Mouse (Mus musculus) adrenal gland, postnatal 4 days (tissue): ENCODE results near the gene Myo18b. TPM values are rescaled to one million over a fixed set of nuclear protein-coding genes. Genes with fewer than 3 reads are reported as not detected.

Source experiments
- DNase-seq, 2 experiments: peaks; one replicate each; pipeline ENCODE4 v3.0.0; 2021 to 2022; ENCODE audit warnings: low spot score in 2 of 2, mixed read lengths in 2 of 2
- total RNA-seq, 2 experiments: library from RNA; stranded (reverse); gene quantifications; 2 replicates each; pipeline ENCODE4 v1.2.3; 2021

Gene Myo18b
- total RNA-seq, 2 experiments from 2014 or later, result 2.4 to 6.6 TPM

DNA sequence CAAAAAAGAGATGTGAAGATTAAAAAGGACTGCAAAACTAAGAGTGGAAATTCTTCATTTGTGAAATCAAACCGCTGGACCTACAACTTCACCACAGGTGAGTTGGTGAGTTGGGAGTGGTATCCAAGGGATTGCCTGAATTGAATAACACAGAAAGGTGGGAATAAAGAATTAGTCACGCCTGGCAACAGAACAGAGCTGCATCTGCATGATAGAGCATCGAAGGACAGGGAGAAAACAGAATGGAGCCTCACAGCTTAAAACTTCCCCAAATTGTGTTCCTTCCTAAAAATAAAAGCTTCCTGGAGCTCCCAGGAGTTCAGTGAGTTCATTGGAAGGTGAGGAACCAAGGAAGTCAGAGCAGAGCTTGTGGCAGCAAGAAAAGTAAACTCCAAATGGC lies 73.7 kb downstream of the Myo18b start:
- no peak for DNase-seq

DNA sequence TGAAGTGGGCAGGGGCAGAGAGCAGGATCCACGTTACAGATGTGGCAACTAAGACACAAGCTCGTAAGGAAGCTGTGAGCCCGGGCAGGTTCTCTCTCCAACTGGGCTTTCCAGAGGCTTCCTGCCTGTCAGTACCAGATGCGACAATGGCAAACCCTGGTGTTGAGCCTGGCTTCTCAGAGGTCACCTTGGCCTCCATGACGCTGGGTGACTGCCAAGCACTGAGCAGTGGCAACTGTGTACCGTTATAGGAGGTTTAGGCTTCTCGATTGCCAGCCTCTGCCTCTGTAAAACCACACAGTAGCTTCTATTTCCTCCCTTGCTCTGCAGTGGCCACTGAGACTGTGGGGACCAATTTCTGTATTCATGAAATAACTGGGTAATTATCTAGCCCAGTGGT lies 81.1 kb downstream of the Myo18b start:
- no peak for DNase-seq

DNA sequence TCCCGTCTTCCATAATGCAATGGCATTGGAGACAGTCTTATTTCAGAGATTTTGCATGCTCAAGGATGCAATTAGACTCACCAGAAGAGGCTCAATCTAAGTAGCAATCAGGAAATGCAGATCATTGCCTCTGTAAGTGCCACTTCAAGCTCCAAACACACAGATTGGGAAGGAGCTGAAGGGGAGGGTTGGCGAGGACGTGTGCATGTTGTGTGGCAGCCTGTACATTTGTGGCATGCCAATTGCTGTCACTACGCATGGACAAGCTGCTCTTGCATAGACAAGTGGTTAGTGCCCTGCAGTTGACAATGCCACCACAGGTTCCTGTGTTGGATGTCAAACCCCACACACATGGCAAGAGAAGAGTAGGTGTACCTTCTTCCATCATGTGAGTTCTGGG lies 88.5 kb downstream of the Myo18b start:
- no peak for DNase-seq

DNA sequence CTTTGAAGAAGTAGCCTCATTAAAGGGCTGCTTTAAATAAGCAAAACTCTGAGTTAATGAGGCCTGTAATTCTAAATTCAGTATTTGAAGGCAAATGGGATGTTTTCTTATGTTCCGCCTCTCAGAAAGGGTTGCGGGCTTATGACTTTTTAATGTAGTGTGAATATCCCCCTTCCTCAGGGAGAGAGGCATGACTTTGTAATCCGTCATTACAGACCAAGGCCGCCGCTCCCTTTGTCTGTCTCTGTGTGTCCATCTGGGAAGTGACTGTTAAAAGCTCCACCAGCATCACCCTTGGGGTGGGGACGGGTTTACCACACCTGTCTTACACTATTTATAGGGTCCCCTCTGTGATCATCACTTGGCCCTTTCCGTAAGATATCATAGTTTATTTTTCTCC lies 100.1 kb downstream of the Myo18b start:
- DNase-seq, result no peak

DNA sequence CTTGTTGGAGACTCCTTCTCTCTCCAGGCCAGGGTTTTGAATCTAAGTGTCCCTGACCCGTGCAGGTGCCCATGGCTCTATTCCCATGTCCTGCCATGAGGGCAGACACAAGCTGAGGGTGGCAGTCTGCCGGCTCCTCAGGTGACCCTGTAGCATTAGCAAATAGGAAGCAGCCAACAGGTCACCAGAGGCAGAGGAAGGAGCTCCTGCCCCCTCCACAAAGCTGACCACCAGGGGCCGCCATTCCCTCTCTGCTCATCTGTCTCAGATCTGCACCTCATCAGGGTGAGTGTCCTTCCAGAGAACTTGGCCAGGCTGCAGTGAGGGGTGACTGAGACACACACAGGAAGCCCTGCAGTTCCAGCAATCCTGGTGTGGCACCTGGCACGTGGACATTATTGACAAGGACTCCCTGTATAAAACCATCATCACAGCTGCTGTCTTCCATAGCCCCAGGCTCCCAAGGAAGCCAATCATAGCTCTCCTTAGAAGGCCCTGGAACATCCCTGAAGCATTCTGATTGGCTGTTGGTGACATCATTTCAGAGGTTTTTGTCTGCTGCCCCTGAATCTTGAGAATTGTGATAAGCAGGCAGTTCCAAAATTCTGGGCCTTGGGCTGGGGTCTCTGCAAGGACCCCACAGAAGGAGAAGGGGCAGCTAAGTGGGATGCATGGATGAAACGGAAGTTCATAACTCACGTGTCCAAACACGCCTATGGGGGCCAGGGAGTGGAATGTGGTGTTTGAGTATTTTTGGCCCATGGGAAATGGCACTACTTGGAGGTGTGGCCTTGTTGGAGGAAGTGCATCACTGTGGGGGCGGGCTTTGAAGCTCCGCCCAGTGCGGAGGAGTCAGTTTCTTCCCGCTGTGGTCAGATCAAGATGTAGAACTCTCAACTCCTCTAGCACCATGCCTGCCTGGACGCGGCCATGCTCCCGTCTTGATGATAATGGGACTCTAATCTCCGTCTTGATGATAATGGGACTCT lies 104.1 kb downstream of the Myo18b start:
- DNase-seq, result no peak

DNA sequence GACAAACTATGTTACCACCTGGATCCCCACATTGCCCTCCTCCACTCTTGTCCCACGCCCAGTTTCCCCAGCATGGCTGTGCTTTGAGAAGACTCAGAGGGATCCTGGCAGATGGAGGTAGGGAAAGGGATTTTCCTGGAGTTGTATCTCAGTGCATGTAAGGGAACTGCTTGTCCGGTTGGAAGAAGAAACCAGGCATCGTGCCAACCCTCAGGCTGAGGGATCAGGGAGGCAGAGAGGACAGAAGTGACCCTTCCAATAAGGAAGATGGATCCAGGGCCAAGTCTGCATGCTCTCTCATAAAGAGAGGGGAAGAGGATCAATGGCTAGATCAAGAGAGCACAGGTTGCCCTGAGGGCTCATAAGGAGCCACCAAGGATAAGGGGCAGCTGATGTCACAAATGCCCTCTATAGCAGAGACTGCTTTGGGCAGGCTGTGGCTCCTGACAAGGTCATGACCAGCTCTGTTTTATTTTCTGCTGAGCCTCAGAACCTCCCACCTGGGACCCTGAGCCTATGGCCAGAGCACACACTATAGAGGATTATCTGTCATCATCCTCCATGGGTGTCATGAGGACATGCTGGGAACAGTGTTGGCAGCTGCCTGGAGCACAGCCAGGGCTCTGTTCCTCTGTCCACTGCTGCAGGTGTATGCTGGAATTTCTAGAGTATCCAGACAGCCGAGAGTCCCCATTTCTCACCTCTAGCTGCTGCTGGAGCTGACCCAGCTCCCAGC lies 105.6 kb downstream of the Myo18b start:
- no peak for DNase-seq

DNA sequence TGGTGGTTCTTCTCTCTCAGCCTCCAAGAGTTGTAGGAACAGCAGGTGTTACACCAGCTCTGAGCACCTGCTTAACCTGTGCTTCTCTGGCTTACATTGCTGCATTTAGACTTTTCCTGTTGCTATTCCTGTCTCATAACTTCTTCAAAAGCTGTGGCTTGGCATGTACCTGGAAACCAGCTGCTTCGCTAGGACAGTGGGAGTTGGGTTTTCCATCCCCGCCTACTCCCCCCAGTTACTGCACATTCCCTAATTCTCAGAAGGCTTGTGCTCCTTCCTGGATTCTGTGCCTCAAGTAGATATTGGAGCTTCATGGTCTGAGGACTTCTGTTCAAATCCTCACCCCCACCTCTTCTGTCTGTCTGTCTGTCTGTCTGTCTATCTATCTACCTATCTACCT lies 107.7 kb downstream of the Myo18b start:
- no peak for DNase-seq

DNA sequence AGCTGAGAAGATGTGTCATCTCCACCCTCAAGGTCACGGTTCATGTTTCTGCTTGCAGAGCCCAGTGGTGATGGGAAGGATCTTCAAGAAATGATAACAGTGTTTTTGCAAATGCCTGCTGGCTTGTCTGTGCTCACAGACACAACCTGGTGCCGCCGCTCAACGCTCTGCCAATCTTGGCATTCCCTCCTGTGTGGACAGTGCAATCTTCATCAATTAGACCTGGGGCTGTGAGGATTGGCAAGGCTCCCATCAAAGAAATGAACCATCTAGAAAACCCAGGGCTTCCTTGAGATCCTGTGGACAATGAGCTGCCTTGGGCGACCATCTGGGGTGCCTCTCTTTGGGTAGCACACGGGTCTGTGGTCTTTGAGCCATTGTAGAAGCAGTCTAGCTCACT lies 109.4 kb downstream of the Myo18b start:
- DNase-seq, result no peak

DNA sequence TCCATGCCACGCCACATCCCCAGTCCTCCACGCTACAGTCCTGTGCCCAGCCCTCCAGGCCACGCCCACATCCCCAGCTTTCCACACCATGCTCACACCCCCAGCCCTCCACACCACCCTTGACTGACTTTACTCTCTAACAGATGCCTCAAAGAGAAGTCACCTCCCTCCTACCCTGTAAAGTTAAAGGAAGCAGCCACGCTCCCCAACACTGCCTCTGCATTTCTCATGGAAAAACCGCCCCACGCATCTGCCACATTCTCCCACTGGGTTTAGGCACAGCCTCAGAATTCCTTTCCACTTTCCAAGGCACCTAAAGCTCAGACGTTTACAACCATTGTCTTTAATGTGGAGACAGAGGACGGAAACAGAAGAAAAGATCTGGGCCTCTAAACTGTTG lies 110.1 kb downstream of the Myo18b start:
- no peak for DNase-seq

DNA sequence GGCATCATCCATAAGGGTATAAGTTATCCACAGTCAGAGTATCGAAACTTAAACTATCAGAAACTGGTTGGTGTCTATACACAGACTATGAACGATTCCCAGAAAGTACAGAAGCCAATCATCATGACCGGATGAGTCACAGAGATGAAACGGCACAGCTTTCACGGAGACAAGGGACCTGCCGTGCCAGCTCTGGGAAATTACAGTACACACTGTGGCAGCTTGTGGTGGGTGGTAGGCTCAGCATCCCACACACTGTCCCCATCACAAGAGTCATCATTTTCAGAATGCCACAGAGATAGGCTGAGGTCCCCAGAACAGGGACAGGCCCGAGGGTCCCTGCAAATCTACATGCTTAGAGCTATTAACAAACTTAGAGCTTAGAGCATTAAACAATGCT lies 114.4 kb downstream of the Myo18b start:
- no peak for DNase-seq

DNA sequence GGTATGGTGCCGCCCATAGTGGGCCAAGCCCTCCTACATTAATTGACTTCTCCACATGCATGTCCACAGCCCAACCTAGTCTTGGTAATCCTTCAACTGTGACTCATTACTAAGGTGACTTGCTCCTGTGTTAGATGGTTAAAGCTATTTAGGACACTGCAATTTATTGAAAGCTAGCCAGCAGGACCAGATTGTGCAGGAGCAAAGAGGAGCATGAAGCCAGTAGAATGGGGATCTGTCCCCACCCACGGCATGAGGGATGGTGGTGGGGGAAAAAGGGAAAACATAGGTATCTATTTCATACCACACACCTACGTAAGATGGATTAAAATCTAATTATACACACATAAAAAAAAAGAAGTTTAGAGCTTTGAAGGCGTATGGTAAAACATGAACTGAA lies 114.9 kb downstream of the Myo18b start:
- no peak for DNase-seq

DNA sequence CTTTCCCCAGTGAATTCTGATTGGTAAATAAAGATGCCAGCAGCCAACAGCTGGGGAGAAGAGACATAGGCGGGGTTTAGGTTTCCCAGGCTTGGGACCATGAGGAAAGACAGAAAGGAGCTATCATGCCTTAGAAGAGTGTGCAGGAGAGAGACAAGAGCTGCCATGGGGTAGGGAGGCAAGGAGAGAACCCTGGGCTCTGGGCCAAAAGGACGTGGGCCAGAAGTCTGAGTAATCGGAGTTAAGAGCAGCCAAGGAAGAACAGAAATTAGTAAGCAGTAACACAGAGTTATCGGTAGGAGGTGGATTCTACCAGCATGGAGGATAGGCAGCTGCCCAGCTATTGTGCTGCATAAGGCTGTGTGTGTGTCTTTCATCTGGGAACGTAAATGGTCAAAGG lies 115.8 kb downstream of the Myo18b start:
- DNase-seq, result peak in 1 of 2 experiments; percentile 17

DNA sequence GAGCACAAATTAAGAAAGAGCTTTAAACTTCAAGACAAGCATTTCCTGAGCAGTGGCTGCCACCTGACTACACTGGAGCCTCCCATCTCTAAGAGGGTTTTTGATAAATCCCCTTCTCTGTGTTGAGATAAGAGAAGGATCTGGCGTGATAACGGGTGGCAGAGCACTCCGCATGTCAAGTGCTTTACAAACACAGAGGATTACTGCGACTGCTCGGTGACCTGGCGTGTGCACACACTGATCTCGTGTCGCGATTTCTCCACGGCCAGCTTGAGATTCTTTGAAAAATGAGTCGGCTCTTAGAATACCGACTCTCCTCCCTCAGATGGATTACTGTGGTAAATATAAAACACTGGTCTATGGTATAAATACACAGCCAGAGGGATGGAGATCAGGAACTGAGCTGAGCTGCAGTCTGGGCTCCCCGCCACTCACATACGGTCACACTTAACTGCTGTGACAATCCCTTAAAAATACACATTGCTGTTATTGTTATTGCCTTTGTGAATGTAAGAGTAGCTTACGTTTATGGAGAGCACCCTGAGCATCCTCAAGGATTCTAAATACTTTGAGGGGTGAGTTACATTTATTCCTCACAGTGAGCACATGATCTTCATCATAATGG lies 119.3 kb downstream of the Myo18b start:
- DNase-seq, result no peak

DNA sequence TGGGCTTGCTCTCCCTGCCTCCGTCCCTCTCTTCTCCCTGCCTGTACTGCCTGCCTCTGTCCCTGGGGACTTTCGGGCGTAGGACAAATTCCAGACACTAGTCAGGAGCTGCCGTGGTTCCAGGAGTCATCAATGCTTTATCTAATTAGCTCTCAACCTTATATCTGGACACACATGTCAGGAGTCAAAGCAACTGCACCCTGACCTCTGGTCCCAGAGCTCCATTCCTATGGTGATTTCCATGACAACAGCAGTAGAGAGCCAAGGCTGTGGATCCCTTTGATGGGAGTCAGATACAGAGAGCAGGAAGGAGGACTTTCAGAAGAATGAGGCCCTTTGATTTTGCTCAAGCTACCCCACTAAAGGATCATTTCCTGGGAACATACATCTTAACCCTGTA lies 122.7 kb downstream of the Myo18b start:
- DNase-seq, result no peak

DNA sequence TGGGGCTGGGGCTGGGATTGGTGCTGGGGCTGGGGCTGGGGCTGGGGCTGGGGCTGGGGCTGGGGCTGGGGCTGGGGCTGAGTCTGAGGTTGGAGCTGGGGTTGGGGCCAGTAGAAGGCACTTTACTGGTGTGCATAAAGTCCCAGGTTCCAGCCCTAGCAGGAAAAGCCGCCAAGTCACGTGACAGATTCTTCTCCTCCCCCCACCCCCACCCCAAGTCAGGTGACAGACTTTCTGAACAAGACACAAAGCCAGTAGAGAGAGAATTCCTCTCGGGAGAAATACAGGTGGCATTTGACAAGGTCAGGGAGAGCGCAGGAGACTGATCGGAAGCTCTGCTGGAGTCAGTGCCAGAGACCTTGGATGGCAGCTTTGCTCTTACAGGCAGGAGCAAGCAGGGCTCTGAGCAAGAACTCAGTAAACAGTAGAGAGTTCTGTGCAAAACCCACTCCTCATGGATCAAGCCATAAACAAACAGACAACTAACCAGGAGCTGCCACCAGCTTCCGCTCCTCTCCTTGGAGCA lies 124.7 kb downstream of the Myo18b start:
- no peak for DNase-seq

DNA sequence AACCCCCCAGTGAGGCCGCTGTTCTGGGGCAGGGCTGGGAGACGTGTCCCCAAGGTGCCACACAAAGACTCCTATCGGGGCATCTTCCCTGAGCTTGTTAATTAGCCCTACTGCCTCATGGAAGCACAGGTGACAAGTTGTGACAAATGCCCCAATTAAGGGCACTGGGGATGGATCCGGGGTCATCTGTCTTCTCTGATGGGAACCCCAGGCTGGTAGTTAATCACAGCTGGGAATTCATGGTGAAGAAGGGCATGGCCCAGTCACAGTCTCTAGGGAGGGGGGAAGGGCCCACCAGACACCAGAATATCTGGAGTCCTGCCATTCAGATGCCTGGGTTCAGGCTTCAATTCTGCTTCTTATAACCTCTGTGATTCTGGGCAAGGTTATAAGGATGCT lies 126.4 kb downstream of the Myo18b start:
- no peak for DNase-seq

DNA sequence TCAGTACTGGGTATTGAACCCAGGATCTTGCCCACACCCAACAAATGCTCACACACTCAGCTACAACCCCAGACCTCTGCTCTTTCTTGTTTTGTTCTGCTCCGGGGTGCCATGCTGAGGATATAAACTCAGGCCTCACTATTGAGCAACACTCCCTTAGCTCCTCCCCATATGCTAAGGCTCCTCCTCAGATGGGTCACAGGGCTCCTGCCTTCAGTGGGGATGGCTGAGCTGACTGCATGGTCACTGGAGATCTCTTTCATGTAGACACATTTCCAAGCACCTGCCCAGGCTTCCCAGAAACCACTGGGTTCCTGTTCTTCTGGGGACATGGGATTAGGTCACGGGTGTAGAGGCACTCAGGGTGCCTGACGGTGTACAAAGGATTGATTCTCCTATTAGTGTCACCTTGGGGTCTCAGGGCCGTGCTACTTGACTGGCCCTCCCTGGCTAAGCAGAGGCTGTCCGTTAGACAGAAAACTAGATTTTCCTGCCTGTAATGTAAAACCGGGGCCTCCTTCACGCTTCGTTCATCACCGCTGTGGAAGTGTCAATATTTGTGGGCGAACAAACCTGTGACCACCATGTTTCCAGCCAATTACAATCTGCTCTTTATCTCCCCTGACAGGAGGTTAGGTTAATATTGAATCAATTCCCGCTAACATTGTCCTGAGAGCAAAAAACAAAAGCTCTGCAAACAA lies 127.0 kb downstream of the Myo18b start:
- no peak for DNase-seq

DNA sequence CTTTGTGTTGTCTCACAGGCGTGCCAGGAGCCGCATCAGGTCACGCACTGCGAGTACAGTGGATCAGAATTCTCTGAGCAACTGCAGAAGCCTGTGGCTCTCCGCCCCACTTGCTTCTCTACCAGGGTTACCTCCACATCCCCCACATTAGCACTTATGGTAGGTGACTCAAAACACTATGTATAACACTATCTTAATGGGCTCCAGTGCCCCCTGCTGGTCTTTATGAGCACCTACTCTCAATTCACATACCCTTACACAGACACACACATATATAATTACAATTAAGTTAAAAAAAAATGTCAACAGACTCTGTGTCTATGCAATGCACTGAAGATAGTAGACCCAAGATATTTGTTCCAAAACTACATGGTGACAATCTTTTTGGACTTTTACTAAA lies 127.6 kb downstream of the Myo18b start:
- DNase-seq, result no peak

DNA sequence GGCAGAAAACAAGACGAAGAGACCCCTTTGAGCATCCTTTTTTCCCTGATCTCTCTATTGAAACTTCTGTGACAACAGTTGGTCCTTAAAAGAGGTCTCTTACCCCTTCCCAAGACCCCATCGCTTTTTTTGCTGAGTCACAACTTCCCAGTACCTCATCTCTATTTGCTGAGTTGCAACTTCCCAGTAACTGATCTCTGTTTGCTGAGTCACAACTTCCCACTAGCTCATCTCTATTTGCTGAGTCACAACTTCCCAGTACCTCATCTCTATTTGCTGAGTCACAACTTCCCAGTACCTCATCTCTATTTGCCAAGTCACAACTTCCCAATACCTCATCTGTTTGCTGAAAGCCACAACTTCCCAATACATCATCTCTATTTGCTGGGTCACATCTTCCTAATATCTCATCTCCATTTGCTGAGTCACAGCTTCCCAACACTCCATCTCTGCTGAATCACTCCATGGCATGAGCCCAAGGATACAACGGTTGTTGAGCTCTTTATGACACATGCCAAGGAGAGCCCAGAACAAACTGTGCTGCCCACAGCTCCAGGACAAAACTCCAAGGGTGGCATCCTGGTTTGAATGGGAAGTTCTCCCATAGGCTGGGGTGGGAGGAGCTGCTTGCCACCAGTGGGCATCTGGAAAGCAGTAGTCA lies 134.6 kb downstream of the Myo18b start:
- DNase-seq, result no peak

DNA sequence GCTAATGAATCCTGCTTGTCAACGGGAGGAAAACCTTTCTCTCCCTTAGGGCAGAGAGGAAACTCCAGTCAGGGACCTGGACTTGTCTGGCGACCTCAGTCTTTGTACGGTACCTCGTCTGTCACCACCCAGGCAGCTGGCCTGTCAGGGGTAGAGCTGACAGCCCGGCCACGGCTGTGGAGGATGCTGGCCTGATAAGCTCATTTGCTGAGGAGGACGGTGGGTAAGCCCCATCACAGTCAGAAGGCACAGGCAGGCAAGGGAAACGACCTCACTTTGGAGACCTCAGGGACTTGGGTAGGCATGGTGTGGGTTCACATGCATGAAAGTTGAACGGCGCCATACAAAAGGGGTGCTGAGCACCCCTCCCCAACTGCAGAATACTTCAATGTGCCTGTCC lies 140.6 kb downstream of the Myo18b start:
- no peak for DNase-seq

DNA sequence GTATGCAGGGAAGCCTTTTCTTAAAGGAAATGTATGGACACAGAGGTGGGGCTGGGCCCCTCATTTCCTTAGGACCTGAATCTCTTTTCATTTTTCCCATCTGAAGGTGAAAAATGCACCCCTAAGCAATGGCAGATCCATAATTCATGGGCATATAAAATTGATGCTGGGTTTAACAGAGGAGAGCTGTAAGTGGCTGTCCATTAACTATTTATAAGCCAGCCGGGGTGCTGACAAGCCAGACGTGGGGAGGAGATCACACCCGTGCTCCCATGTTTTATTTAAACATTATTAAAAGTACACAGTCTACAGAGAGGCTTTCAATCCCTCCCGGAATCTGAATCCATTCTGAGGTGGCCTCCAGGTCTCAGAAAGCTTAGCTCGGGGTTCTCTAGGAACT lies 146.5 kb downstream of the Myo18b start:
- DNase-seq, result no peak
